Mouse (Mus musculus) urinary bladder, postnatal 14 days (tissue): ENCODE measurements at regions not wholly inside any gene's neighbourhood (a gene's known extent, or its start where the extent isn't known, plus 50 kb on each side); places are given as distances from the start of the nearest gene placed in this dataset.

Experiments used
- DNase-seq: peaks from one replicate; pipeline ENCODE4 v3.0.0; 2021; ENCODE audit warnings: low spot score

GRCm38 (mm10) chr12:98043436-98043835 is 215.8 kb downstream of the Galc start:
- DNase-seq = no peak

- no peak for DNase-seq
These were observed 219.6 kb downstream of the Galc start for GRCm38 (mm10) chr12:98039677-98040076.

GRCm38 (mm10) chr12:98023655-98024054 is 235.6 kb downstream of the Galc start:
- no peak for DNase-seq

- no peak for DNase-seq
These were observed 244.5 kb downstream of the Galc start for GRCm38 (mm10) chr12:98014607-98015278.

GRCm38 (mm10) chr12:98009175-98009574 is 250.1 kb downstream of the Galc start:
- DNase-seq = no peak

GRCm38 (mm10) chr12:98005671-98006469 is 253.4 kb downstream of the Galc start:
- DNase-seq = no peak

- DNase-seq = no peak
These were observed 257.0 kb downstream of the Galc start for GRCm38 (mm10) chr12:98002217-98002616.

GRCm38 (mm10) chr12:97994884-97995283 is 264.4 kb downstream of the Galc start:
- DNase-seq = no peak

GRCm38 (mm10) chr12:97993937-97994336 is 265.3 kb downstream of the Galc start:
- no peak for DNase-seq

- no peak for DNase-seq
These were observed 275.9 kb downstream of the Galc start for GRCm38 (mm10) chr12:97983390-97983789.

- DNase-seq = no peak
These were observed 280.6 kb downstream of the Galc start for GRCm38 (mm10) chr12:97978668-97979067.

GRCm38 (mm10) chr12:97978178-97978651 is 281.0 kb downstream of the Galc start:
- no peak for DNase-seq

- no peak for DNase-seq
These were observed 281.6 kb downstream of the Galc start for GRCm38 (mm10) chr12:97977633-97978032.

- no peak for DNase-seq
These were observed 285.2 kb downstream of the Galc start for GRCm38 (mm10) chr12:97973909-97974510.

- DNase-seq = no peak
These were observed 302.1 kb downstream of the Galc start for GRCm38 (mm10) chr12:97957201-97957600.

GRCm38 (mm10) chr12:97953336-97953735 is 305.9 kb downstream of the Galc start:
- no peak for DNase-seq

- no peak for DNase-seq
These were observed 307.1 kb downstream of the Galc start for GRCm38 (mm10) chr12:97952204-97952603.

- no peak for DNase-seq
These were observed 309.2 kb downstream of the Galc start for GRCm38 (mm10) chr12:97950072-97950471.

- DNase-seq = no peak
These were observed 311.8 kb downstream of the Galc start for GRCm38 (mm10) chr12:97947421-97947820.

GRCm38 (mm10) chr12:97938361-97938760 is 320.9 kb downstream of the Galc start:
- DNase-seq = no peak

- DNase-seq = no peak
These were observed 329.4 kb downstream of the Galc start for GRCm38 (mm10) chr12:97929877-97930276.

- DNase-seq = no peak
These were observed 332.2 kb downstream of the Galc start for GRCm38 (mm10) chr12:97927036-97927435.
